Mouse (Mus musculus): ENCODE measurements around the gene Camkmt. TPM values are rescaled to one million over a fixed set of nuclear protein-coding genes. Genes with fewer than 3 reads are reported as not detected.

Camkmt gene
- polyA plus RNA-seq, 1 experiment from 2014 or later: 17.8 TPM

GRCm38 (mm10) chr17:85142495-85143111, 52.3 kb downstream of the Camkmt start:
- Histone ChIP-seq H3K36me3 (ENCODE audit: control insufficient read depth, insufficient read depth, low read length) (no peaks in the 10 kb centered on the region), H3K9ac (replicated peaks; ENCODE audit: low read depth, low read length) (no peak overlapping the region), H3K27me3 (ENCODE audit: control insufficient read depth, insufficient read depth, low read length) (no peaks in the 10 kb centered on the region), H3K4me2 (replicated peaks; ENCODE audit: low read depth, low read length) (no peak overlapping the region), H3K27ac (ENCODE audit: low read length) (no peak overlapping the region), H3K4me3 (ENCODE audit: low read depth, low read length) (no peak overlapping the region), H3K9me3 (ENCODE audit: control insufficient read depth, low read depth, low read length) (no peaks in the 10 kb centered on the region), H3K4me1 (ENCODE audit: control insufficient read depth, insufficient read depth, low read length) (no peaks in the 10 kb centered on the region)
- 63% methylated on average over 5 of the region's 5 CpGs for WGBS
- ATAC-seq (ENCODE audit: insufficient number of reproducible peaks, insufficient read depth, low FRiP score, low read depth): no peak

DNA sequence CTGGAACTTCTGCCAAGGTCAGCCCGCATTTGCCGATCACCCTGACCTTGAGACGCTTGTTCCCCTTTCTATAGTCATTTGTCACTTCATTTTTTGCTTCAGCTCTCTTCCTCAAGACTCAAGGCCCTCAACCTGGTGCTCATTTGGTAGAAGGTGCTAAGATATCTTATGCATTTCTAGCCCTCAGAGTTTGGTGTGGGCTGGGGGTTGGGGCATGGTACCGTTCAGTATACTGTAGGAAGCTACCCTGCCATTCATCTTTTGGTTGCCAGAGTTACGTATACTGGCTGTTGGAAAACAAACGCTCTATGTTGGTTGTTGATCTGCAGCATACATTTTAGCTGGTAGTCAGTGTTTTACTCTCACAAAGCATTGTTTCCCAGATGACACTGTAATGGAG, 53.8 kb downstream of the Camkmt start:
- no peaks in the 10 kb centered on the region for H3K9me3 ChIP-seq (ENCODE audit: control insufficient read depth, low read depth, low read length)
- 84% methylated on average over 6 of the region's 6 CpGs for WGBS
- H3K36me3 ChIP-seq (ENCODE audit: control insufficient read depth, insufficient read depth, low read length): no peaks in the 10 kb centered on the region
- H3K9ac ChIP-seq (replicated peaks; ENCODE audit: low read depth, low read length): no peak overlapping the region
- H3K27me3 ChIP-seq (ENCODE audit: control insufficient read depth, insufficient read depth, low read length): no peaks in the 10 kb centered on the region
- no peak overlapping the region for H3K27ac ChIP-seq (ENCODE audit: low read length)
- no peak for ATAC-seq (ENCODE audit: insufficient number of reproducible peaks, insufficient read depth, low FRiP score, low read depth)
- no peak overlapping the region for H3K4me2 ChIP-seq (replicated peaks; ENCODE audit: low read depth, low read length)
- H3K4me3 ChIP-seq (ENCODE audit: low read depth, low read length): no peak overlapping the region
- no peaks in the 10 kb centered on the region for H3K4me1 ChIP-seq (ENCODE audit: control insufficient read depth, insufficient read depth, low read length)

GRCm38 (mm10) chr17:85148348-85148747, 58.0 kb downstream of the Camkmt start:
- no peaks in the 10 kb centered on the region for H3K9me3 ChIP-seq (ENCODE audit: control insufficient read depth, low read depth, low read length)
- H3K4me2 ChIP-seq (replicated peaks; ENCODE audit: low read depth, low read length): no peak overlapping the region
- ATAC-seq (ENCODE audit: insufficient number of reproducible peaks, insufficient read depth, low FRiP score, low read depth): no peak
- 80% methylated on average over 1 of the region's 1 CpGs for WGBS
- no peaks in the 10 kb centered on the region for H3K4me1 ChIP-seq (ENCODE audit: control insufficient read depth, insufficient read depth, low read length)
- no peaks in the 10 kb centered on the region for H3K27me3 ChIP-seq (ENCODE audit: control insufficient read depth, insufficient read depth, low read length)
- H3K27ac ChIP-seq (ENCODE audit: low read length): no peak overlapping the region
- no peaks in the 10 kb centered on the region for H3K36me3 ChIP-seq (ENCODE audit: control insufficient read depth, insufficient read depth, low read length)
- no peak overlapping the region for H3K4me3 ChIP-seq (ENCODE audit: low read depth, low read length)
- no peak overlapping the region for H3K9ac ChIP-seq (replicated peaks; ENCODE audit: low read depth, low read length)

DNA sequence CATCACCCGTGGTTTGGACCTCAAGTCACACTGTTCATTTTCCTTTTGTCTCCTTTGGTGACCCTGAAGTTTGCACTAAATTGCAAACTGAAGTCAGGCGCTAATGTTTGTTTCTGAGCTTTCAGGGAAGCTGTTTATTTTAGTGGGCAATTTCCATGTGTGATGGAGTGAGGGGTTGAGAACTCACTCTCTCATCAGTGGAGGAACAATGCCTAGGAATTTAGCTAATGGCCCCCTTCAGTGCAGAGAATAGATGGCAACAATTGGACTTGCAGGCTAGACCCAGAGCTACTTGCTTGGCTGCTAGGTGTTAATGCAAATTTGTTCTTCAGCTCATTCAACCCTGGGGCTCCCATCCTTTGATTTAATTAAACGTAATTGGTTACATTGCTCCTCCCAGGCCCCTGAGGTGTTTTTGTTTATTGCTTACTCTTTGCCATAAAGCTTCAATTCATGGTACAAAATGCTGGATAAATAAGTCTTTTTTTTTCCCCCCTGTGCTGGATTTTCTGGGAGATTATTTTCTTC, 58.9 kb downstream of the Camkmt start:
- Histone ChIP-seq H3K27me3 (ENCODE audit: control insufficient read depth, insufficient read depth, low read length) (no peaks in the 10 kb centered on the region), H3K4me3 (ENCODE audit: low read depth, low read length) (no peak overlapping the region), H3K4me1 (ENCODE audit: control insufficient read depth, insufficient read depth, low read length) (no peaks in the 10 kb centered on the region), H3K9ac (replicated peaks; ENCODE audit: low read depth, low read length) (no peak overlapping the region), H3K9me3 (ENCODE audit: control insufficient read depth, low read depth, low read length) (no peaks in the 10 kb centered on the region), H3K27ac (ENCODE audit: low read length) (no peak overlapping the region), H3K36me3 (ENCODE audit: control insufficient read depth, insufficient read depth, low read length) (no peaks in the 10 kb centered on the region), H3K4me2 (replicated peaks; ENCODE audit: low read depth, low read length) (no peak overlapping the region)
- ATAC-seq (ENCODE audit: insufficient number of reproducible peaks, insufficient read depth, low FRiP score, low read depth): no peak
- 33% methylated on average over 3 of the region's 3 CpGs for WGBS

GRCm38 (mm10) chr17:85151264-85151663, 60.9 kb downstream of the Camkmt start:
- Histone ChIP-seq H3K9ac (replicated peaks; ENCODE audit: low read depth, low read length) (no peak overlapping the region), H3K27ac (ENCODE audit: low read length) (no peak overlapping the region), H3K4me1 (ENCODE audit: control insufficient read depth, insufficient read depth, low read length) (no peaks in the 10 kb centered on the region), H3K36me3 (ENCODE audit: control insufficient read depth, insufficient read depth, low read length) (no peaks in the 10 kb centered on the region), H3K4me3 (ENCODE audit: low read depth, low read length) (no peak overlapping the region), H3K4me2 (replicated peaks; ENCODE audit: low read depth, low read length) (no peak overlapping the region), H3K27me3 (ENCODE audit: control insufficient read depth, insufficient read depth, low read length) (no peaks in the 10 kb centered on the region), H3K9me3 (ENCODE audit: control insufficient read depth, low read depth, low read length) (no peaks in the 10 kb centered on the region)
- no peak for ATAC-seq (ENCODE audit: insufficient number of reproducible peaks, insufficient read depth, low FRiP score, low read depth)
- 59% methylated on average over 8 of the region's 8 CpGs for WGBS

DNA sequence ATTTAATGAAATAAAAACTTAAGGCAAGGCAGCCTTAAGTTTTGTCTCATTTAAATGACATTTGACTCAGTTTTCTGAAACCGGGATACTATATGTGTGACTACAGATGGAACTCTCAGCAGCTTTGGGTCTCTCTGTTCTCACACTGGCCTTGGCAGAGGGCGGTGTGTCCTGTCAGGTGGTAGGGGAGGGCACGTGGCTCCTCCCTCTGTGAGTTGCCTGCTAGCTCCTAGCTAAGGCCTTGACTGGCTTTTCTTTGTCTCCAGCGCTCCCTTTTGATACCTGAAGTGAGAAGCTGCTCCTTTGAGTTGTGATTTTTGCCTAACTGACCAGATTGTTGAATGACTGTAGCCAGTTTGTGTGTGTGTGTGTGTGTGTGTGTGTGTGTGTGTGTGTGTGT, 67.8 kb downstream of the Camkmt start:
- H3K9ac ChIP-seq (replicated peaks; ENCODE audit: low read depth, low read length): no peak overlapping the region
- no peaks in the 10 kb centered on the region for H3K4me1 ChIP-seq (ENCODE audit: control insufficient read depth, insufficient read depth, low read length)
- no peak for ATAC-seq (ENCODE audit: insufficient number of reproducible peaks, insufficient read depth, low FRiP score, low read depth)
- H3K4me3 ChIP-seq (ENCODE audit: low read depth, low read length): no peak overlapping the region
- H3K9me3 ChIP-seq (ENCODE audit: control insufficient read depth, low read depth, low read length): no peaks in the 10 kb centered on the region
- 76% methylated on average over 4 of the region's 4 CpGs for WGBS
- H3K27me3 ChIP-seq (ENCODE audit: control insufficient read depth, insufficient read depth, low read length): no peaks in the 10 kb centered on the region
- H3K4me2 ChIP-seq (replicated peaks; ENCODE audit: low read depth, low read length): no peak overlapping the region
- no peak overlapping the region for H3K27ac ChIP-seq (ENCODE audit: low read length)
- H3K36me3 ChIP-seq (ENCODE audit: control insufficient read depth, insufficient read depth, low read length): no peaks in the 10 kb centered on the region

DNA sequence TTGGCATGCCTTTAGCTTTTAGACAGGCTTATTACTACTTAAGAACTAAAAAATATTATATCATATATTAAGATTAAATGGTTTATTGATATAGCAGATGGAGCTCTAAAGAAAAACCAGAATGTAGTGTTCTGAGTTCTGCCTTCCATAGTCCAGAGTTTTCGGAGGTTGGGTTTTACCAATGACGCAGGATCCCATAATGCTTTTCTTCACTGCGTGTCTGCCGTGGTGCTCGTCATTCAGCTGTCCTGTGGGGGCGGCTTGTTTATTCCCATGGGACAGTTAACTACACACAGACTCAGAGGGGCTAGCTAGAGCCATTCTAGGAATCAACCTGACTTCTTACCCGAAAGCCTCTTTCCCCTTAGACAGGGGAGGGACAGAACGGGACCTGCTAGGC, 69.2 kb downstream of the Camkmt start:
- Histone ChIP-seq H3K36me3 (ENCODE audit: control insufficient read depth, insufficient read depth, low read length) (no peaks in the 10 kb centered on the region), H3K4me3 (ENCODE audit: low read depth, low read length) (no peak overlapping the region), H3K4me1 (ENCODE audit: control insufficient read depth, insufficient read depth, low read length) (no peaks in the 10 kb centered on the region), H3K27me3 (ENCODE audit: control insufficient read depth, insufficient read depth, low read length) (no peaks in the 10 kb centered on the region), H3K9me3 (ENCODE audit: control insufficient read depth, low read depth, low read length) (no peaks in the 10 kb centered on the region), H3K4me2 (replicated peaks; ENCODE audit: low read depth, low read length) (no peak overlapping the region), H3K9ac (replicated peaks; ENCODE audit: low read depth, low read length) (no peak overlapping the region), H3K27ac (ENCODE audit: low read length) (no peak overlapping the region)
- no peak for ATAC-seq (ENCODE audit: insufficient number of reproducible peaks, insufficient read depth, low FRiP score, low read depth)
- WGBS: 81% methylated on average over 8 of the region's 8 CpGs

DNA sequence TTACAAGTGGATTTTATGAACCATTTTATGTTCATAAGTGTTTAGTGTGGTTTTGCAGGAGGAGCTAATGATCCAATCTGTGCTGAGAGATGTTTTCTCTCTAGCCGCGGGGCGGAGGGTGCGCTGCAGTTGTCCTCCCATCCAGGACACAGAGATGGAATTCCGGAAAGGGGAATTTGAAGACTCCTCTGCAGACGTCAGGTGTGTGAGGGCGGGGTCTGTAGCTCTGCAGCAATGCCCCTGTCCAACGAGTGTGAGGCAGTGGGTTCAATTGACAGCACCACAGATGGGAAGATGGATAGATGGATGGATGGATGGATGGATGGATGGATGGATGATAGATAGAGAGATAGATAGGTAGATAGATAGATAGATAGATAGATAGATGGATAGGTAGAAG, 70.4 kb downstream of the Camkmt start:
- Histone ChIP-seq H3K9ac (replicated peaks; ENCODE audit: low read depth, low read length) (no peak overlapping the region), H3K4me2 (replicated peaks; ENCODE audit: low read depth, low read length) (no peak overlapping the region), H3K27ac (ENCODE audit: low read length) (no peak overlapping the region), H3K36me3 (ENCODE audit: control insufficient read depth, insufficient read depth, low read length) (no peaks in the 10 kb centered on the region), H3K27me3 (ENCODE audit: control insufficient read depth, insufficient read depth, low read length) (no peaks in the 10 kb centered on the region), H3K4me1 (ENCODE audit: control insufficient read depth, insufficient read depth, low read length) (no peaks in the 10 kb centered on the region), H3K9me3 (ENCODE audit: control insufficient read depth, low read depth, low read length) (no peaks in the 10 kb centered on the region), H3K4me3 (ENCODE audit: low read depth, low read length) (no peak overlapping the region)
- ATAC-seq (ENCODE audit: insufficient number of reproducible peaks, insufficient read depth, low FRiP score, low read depth): no peak
- WGBS: 89% methylated on average over 8 of the region's 8 CpGs
